Mouse (Mus musculus) CH12.LX (cell line): Measurements from ENCODE around the gene Atxn7l3.

Experiments used
- BHLHE40 ChIP-seq: IDR thresholded peaks from 2 replicates; pipeline ENCODE4 v1.6.1; 2011; ENCODE audit warnings: mild to moderate bottlenecking, low read depth, low read length, improper control_type of control experiment
- CTCF ChIP-seq, 2 experiments: IDR thresholded peaks in 1 of 2; conservative IDR thresholded peaks in 1 of 2; 2 replicates each; pipeline ENCODE4 v1.5.1; 2011 to 2012; ENCODE audit warnings: low read depth in 2 of 2, low read length in 2 of 2, improper control_type of control experiment in 1 of 2, inconsistent platforms in 1 of 2, mild to moderate bottlenecking in 1 of 2, moderate library complexity in 1 of 2
- E2F4 ChIP-seq: IDR thresholded peaks from 2 replicates; pipeline ENCODE4 v1.6.1; 2011; ENCODE audit warnings: low read depth, low read length, improper control_type of control experiment; ENCODE audit not compliant: insufficient replicate concordance
- MYC ChIP-seq: IDR thresholded peaks from 2 replicates; pipeline ENCODE4 v1.6.1; 2011; ENCODE audit warnings: low read depth, mild to moderate bottlenecking, improper control_type of control experiment, low read length
- POLR2A ChIP-seq: IDR thresholded peaks from 2 replicates; pipeline ENCODE4 v1.6.1; 2011; ENCODE audit warnings: low read depth, mild to moderate bottlenecking, improper control_type of control experiment, low read length
- USF1 ChIP-seq: IDR thresholded peaks from 2 replicates; pipeline ENCODE4 v1.6.1; 2014; ENCODE audit warnings: low read depth, mild to moderate bottlenecking, inconsistent platforms, low read length, improper control_type of control experiment
- ZC3H11A ChIP-seq: IDR thresholded peaks from 2 replicates; pipeline ENCODE4 v1.6.1; 2012; ENCODE audit warnings: low read depth, mild to moderate bottlenecking, inconsistent platforms, low read length, improper control_type of control experiment

DNA sequence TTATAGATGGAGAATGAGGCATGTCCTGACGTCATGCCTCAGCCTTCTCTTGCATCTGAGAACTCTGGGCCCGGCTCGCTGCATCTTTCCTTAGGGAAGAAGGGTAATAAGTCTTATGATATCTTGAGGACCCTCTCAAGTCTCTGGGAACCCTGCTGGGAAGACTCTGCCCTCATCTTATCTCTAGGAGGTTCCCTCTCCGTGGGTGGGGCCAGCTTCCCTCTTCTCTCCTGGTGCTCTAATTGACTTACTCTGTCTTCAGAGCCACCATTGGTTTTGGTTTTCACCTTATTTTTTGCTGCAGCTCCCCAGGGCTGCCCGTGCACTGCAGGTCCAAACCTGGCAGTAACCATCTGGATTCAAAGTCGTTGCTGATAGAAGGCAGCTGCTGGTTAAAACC lies 38.3 kb downstream of the Atxn7l3 start:
- no peak for TF ChIP-seq CTCF (conservative IDR thresholded peaks at IDR 0.05 in 1 of 2, IDR thresholded peaks at IDR 0.05 in 1 of 2; ENCODE audit: low read depth in 2 of 2, low read length in 2 of 2)
- TF ChIP-seq MYC, result no peak
- no peak for TF ChIP-seq POLR2A
- TF ChIP-seq BHLHE40, result no peak
- no peak for TF ChIP-seq E2F4
- no peak for TF ChIP-seq USF1
- TF ChIP-seq ZC3H11A, result no peak
